Mouse (Mus musculus): ENCODE measurements around the gene Lalba. TPM values are rescaled to one million over a fixed set of nuclear protein-coding genes. Genes with fewer than 3 reads are reported as not detected.

Lalba gene
- total and polyA plus RNA-seq, 3 experiments: not detected

DNA sequence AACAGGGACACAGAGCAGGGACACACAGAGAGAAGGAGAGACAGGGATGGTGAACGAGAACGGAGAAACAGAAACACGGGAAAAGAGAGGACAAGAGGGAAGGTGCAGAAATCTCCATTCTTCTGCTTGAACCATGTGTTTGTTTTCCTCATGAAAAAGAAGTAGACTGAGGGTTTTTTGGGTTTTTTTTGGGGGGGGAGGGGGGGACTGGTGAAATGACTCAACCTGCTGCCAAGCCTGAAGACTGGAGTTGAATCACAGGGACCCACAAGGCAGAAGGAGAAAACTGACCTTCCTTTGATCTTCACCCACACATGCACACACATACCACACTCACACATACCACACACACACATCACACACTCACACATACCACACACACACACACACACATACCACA is 20.8 kb upstream of the Lalba start:
- no peak for DNase-seq (ENCODE audit: extremely low read depth)
- Histone ChIP-seq H3K4me1 (ENCODE audit: control insufficient read depth in 1 of 2, insufficient read depth in 2 of 2) (peaks cover 5 to 12% of the 10 kb centered on the region in 2 experiments), H3K27me3 (replicated peaks) (peaks cover 4% of the 10 kb centered on the region), H3K9me3 (replicated peaks; ENCODE audit: low read length) (no peaks in the 10 kb centered on the region), H3K36me3 (replicated peaks in 1 of 2; ENCODE audit: control insufficient read depth in 1 of 2, insufficient read depth in 1 of 2, low read length in 1 of 2) (no peaks in the 10 kb centered on the region), H3K9ac (ENCODE audit: insufficient read depth, low read depth) (no peak overlapping the region), H3K4me2 (ENCODE audit: insufficient read depth, low read depth, poor library complexity, severe bottlenecking) (no peak overlapping the region), H3K27ac (ENCODE audit: insufficient read depth, low read depth) (no peak overlapping the region), H3K4me3 (replicated peaks in 1 of 3; ENCODE audit: low read depth in 2 of 3, low read length in 2 of 3, poor library complexity in 1 of 3) (no peak overlapping the region), H3K79me2 (replicated peaks; ENCODE audit: control insufficient read depth, extremely low read depth, insufficient read depth, poor library complexity, severe bottlenecking) (no peaks in the 10 kb centered on the region)
- dilution Hi-C loops (cut with MboI; ENCODE audit: extremely low pct_ligation_motif_present, extremely low pct_unique_long_range_greater_than_20kb, low sequenced_read_pairs) (no loop called here), in situ Hi-C loops (cut with MboI; ENCODE audit: low pct_ligation_motif_present, low pct_unique_long_range_greater_than_20kb, low sequenced_read_pairs) (loop anchor here (10.0 kb wide), 1 partner anchor 319 kb away; no protein-coding TSS in a partner anchor)
- TF ChIP-seq UBTF (IDR thresholded peaks at IDR 0.05; ENCODE audit: low read depth, low read length): no peak
- no peak for TF ChIP-seq USF1 (IDR thresholded peaks at IDR 0.05; ENCODE audit: low read depth, low read length)
- no peak for TF ChIP-seq ZNF384 (IDR thresholded peaks at IDR 0.05; ENCODE audit: low read depth, low read length)
- TF ChIP-seq MAX (IDR thresholded peaks at IDR 0.05; ENCODE audit: low read length): no peak
- no peak for TF ChIP-seq MEF2A (IDR thresholded peaks at IDR 0.05; ENCODE audit: borderline replicate concordance, low read depth, low read length)
- no peak for TF ChIP-seq CTCF (conservative IDR thresholded peaks at IDR 0.05 in 1 of 2, IDR thresholded peaks at IDR 0.05 in 1 of 2; ENCODE audit: low read depth in 2 of 2, low read length in 2 of 2)
- TF ChIP-seq KAT2A (IDR thresholded peaks at IDR 0.05; ENCODE audit: insufficient replicate concordance, low read length): no peak
- TF ChIP-seq ZMIZ1 (IDR thresholded peaks at IDR 0.05; ENCODE audit: low read depth, low read length): no peak
- TF ChIP-seq JUND (conservative IDR thresholded peaks at IDR 0.05; ENCODE audit: low read depth, low read length): peak; percentile 35; the same call in 1 of the 2 replicates
- peak; percentile 60; the same call in 1 of the 2 replicates for TF ChIP-seq IRF4 (IDR thresholded peaks at IDR 0.05; ENCODE audit: low read depth, low read length)
- TF ChIP-seq MYC (IDR thresholded peaks at IDR 0.05; ENCODE audit: low read depth, low read length): no peak
- no peak for TF ChIP-seq CHD1 (IDR thresholded peaks at IDR 0.05; ENCODE audit: low read depth, low read length)
- no peak for TF ChIP-seq RCOR1 (conservative IDR thresholded peaks at IDR 0.05; ENCODE audit: low read depth, low read length)
- no peak for TF ChIP-seq HCFC1 (IDR thresholded peaks at IDR 0.05; ENCODE audit: low read depth, low read length)
- no peak for TF ChIP-seq JUN (IDR thresholded peaks at IDR 0.05; ENCODE audit: insufficient read depth, low read depth, low read length)
- TF ChIP-seq MAFK (IDR thresholded peaks at IDR 0.05; ENCODE audit: insufficient replicate concordance, low read length): no peak

DNA sequence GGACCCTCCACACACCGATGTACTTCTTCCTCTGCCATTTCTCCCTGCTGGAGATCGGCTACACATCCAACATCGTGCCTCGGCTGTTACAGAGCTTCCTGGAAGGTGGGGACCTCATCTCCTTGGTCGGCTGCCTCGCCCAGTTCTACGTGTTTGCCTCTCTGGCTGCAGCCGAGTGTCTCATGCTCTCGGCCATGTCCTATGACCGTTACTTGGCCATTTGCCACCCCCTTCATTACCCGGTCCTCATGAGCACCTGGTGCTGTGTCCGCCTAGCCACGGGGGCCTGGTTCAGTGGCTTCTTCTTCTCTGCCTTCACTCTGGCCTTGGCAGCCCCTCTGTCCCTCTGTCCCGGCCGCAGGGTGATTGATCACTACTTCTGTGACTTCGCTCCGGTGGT is 15.1 kb upstream of the Lalba start:
- Histone ChIP-seq H3K9ac (ENCODE audit: insufficient read depth, low read depth) (no peak overlapping the region), H3K27me3 (replicated peaks) (peaks cover 4% of the 10 kb centered on the region), H3K36me3 (replicated peaks in 1 of 2; ENCODE audit: control insufficient read depth in 1 of 2, insufficient read depth in 1 of 2, low read length in 1 of 2) (no peaks in the 10 kb centered on the region), H3K4me2 (ENCODE audit: insufficient read depth, low read depth, poor library complexity, severe bottlenecking) (no peak overlapping the region), H3K4me1 (ENCODE audit: control insufficient read depth in 1 of 2, insufficient read depth in 2 of 2) (peaks cover 0 to 6% of the 10 kb centered on the region in 2 experiments; a peak in 1 of 4 replicates), H3K9me3 (replicated peaks; ENCODE audit: low read length) (no peaks in the 10 kb centered on the region), H3K4me3 (replicated peaks in 1 of 3; ENCODE audit: low read depth in 2 of 3, low read length in 2 of 3, poor library complexity in 1 of 3) (no peak overlapping the region), H3K27ac (ENCODE audit: insufficient read depth, low read depth) (no peak overlapping the region), H3K79me2 (replicated peaks; ENCODE audit: control insufficient read depth, extremely low read depth, insufficient read depth, poor library complexity, severe bottlenecking) (no peaks in the 10 kb centered on the region)
- TF ChIP-seq E2F4 (IDR thresholded peaks at IDR 0.05; ENCODE audit: insufficient replicate concordance, low read depth, low read length) (no peak), GABPA (IDR thresholded peaks at IDR 0.05; ENCODE audit: insufficient replicate concordance, low read depth, low read length) (no peak), ZC3H11A (IDR thresholded peaks at IDR 0.05; ENCODE audit: low read depth, low read length) (no peak), UBTF (IDR thresholded peaks at IDR 0.05; ENCODE audit: low read depth, low read length) (no peak)
- no peak for DNase-seq (ENCODE audit: extremely low read depth)
- in situ Hi-C loops (cut with MboI; ENCODE audit: low pct_ligation_motif_present, low pct_unique_long_range_greater_than_20kb, low sequenced_read_pairs): loop anchor here (5.0 kb wide), 1 partner anchor 85 kb away; no protein-coding TSS in a partner anchor
- dilution Hi-C loops (cut with MboI; ENCODE audit: extremely low pct_ligation_motif_present, extremely low pct_unique_long_range_greater_than_20kb, low sequenced_read_pairs): no loop called here

All from CH12.LX (cell line).